Mouse (Mus musculus) cerebellum, adult 18-20 months (tissue): ENCODE results near the gene Ociad2.
"Not testable (repeated sequence)": the region's sequence is repeated elsewhere in the genome, so short reads cannot be mapped to it uniquely, and the experiment has no call there.

ENCODE experiments used
- DNase-seq, 2 experiments: peaks; one replicate each; pipeline ENCODE4 v3.0.0; 2021

Ociad2 gene

GRCm38 (mm10) chr5:73351796-73352195 lies 11.0 kb upstream of the Ociad2 start:
- DNase-seq: no peak

- DNase-seq: no peak
Observed at GRCm38 (mm10) chr5:73349514-73349913, 8.7 kb upstream of the Ociad2 start.

- no peak for DNase-seq
Observed at GRCm38 (mm10) chr5:73345254-73345653, 4.4 kb upstream of the Ociad2 start.

DNA sequence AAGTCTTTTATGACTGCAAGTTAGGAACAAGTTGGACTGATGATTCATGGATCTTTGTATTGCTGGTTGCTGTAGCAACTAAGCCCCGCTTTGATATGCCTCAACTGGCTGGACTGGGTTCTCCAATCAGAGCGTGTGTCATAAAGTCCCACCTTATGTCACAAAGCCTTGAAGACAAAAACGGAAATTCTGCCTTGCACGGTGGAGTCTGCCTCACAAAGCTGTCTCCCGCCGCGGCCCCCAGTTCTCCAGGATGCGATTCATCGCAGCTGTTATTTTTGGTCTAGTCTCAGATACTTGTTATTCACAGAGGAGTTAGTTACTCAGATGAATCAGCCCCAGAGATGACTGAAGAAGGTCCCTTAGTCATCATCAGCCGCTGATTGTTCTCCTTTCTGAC lies 3.5 kb upstream of the Ociad2 start:
- no peak for DNase-seq

DNA sequence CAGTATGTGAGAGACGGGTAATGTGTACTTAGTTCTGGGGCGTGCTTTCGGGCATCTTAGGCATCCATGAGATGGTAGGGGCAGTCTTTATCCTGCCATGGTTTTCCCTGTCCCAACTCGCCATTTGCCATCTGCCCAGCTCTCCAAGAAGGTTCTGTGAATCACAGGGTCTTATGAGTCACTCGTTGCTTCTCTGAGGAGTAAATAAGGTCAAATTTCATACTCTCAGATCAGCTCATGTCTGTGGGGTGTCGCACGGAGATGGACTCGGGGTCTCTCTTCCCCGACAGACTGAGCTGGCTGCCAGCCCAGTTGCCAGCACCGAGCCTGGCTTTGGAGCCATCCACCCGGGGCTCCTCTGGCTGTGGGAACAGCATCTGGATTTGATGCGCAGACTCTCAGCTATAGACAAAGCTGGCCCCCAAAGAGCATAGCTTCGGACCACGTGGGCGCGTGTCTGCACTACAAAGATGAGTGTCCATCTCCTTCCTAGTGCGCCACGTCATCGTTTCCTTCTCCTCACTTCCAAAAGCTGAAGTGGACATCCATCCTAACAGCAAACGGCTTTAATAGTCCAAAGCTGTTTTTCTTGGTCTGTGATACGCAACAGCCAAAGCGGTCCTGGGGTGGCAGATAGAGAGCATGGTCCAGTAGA lies 2.0 kb upstream of the Ociad2 start:
- DNase-seq: no peak

- no peak for DNase-seq
Observed at GRCm38 (mm10) chr5:73339779-73340722, 777 bp downstream of the Ociad2 start.

GRCm38 (mm10) chr5:73338832-73339163 lies 2.0 kb downstream of the Ociad2 start:
- DNase-seq: no peak

DNA sequence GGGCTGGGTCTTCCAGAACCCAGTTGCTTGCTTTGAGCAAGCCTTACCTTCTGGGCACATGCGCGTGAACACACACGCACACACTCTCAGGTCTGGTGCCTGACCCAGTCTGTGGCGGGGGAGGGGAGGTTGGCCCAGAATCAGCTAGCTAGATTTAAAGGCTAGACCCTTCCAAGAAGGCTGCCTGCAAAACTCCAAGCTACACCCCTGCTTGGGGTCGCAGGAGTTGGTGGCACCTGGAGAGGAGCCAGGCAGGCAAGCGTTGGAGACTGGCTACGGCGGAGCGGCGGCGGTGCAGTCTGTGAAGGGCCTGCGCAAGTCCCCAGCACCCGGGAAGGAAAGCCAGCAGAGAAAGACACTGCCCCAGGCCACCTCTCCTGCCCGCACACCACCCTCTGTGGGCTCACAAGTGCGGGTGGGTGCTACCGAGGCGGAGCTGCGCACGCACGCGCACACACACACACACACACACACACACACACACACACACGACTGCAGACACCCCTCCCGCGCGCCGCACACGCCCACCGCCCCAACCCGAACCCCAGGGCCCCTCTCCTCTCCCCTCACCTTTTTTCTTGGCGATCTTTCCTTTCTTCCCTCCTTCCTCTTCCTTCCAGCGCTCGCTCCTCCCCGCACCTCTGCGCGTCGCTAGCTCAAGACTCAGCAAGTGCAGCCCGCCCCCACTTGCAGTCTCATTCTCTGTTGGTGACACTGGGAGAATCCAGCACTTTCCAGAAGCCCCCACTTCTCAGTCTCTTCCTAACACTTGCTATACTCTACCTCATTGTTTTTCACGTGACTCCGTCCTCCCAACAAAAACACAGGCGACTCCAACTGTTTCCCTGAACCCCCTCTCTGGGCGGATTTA lies 2.6 kb downstream of the Ociad2 start:
- peak; percentile 22 to 36 for DNase-seq

DNA sequence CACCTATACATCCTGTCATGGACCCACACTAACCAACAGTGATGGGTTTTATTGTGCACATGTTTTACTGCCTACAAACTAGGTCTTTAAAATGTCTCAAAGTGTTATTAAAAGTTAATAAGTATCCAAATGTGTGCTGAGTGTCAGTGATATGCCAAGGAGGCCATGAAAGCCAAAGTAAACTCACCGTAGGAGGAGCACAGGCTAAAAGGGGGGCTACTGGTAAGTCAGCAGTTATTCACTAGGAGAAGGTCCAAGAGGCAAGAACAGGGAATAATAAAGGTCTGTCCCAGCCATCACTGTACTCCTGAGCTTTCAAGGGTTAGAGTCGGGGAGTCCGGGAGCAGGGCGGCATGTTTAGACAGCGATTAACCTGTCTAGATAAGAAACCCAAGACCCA lies 4.4 kb downstream of the Ociad2 start:
- no peak for DNase-seq

DNA sequence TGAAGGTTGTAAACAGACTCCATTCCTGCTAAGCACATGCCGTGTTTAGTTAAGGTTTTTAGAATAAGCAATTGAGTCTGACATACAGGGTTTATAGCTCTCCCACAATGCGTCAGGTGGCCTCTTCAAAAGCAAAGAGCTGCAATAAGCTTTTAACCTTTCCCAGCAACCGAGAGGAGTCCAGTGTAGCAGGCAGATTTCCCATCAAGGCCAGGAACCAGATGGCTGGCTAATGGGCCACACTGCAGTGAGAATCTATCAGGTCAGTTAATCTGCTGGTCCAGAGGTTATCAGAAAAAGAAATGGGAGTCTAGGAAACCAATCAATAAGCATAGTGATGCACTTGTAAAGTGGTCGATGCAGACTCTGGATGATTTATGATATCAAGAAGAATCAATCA lies 9.8 kb downstream of the Ociad2 start:
- no peak for DNase-seq

- DNase-seq: no peak
Observed at GRCm38 (mm10) chr5:73324526-73325170, 16.2 kb downstream of the Ociad2 start.

DNA sequence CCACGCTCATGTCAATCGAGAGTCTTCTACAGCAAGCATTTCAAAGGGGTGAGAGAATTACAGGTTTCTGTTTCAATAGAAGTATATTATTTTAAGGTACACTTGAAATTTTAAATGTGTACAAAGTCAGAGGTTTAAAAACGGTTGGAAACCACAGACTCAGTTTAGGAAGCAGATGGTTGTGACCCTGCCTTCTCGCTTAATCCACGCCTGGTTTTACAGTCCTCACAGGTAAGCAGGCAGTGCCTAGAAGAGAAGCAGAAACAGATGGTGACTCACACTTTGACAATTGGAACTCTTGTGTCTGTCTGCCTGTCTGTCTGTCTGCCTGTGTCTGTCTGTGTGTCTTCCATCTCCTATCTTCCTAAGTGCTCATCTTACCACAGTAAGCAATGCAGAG lies 17.2 kb downstream of the Ociad2 start:
- DNase-seq: no peak

GRCm38 (mm10) chr5:73322684-73323083 lies 18.1 kb downstream of the Ociad2 start:
- not testable (repeated sequence) for DNase-seq

DNA sequence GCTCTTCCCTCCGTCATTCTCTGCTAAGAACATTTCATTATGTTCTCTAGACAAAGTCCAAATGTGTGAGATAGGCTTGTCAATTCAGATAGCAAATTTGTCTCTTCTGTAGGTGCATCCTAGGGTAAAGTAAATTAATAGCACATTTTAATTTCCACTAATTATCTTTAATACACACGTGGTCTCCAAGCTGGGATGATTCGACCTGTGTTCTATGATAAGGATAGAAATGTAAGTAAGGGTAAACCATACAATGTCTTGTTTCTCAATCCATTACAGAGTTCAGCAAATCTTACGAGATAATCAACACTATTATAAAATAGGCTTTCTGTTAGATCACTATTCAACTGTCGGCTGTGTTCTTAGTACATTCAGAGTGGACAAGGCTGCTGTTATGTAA lies 21.5 kb downstream of the Ociad2 start:
- no peak for DNase-seq

- no peak for DNase-seq
Observed at GRCm38 (mm10) chr5:73314654-73315053, 26.2 kb downstream of the Ociad2 start.

DNA sequence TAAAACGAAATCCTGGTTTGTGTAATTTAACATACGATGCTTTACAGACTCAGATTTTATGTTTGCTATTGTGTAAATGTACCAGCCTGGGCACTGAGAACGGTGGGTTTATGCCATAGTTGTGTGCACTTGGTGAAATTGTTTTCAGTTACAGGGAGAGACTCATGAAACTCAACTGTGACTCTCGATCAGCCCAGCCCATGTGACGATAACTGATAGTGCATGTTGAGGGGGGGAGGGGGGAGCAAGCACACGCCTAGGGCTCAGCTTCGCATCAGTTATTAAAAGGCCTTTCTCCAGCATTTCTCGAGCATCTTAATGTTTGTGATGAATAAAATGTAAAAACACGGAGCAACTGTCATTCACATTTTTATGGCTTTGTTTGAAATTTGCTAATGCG lies 27.2 kb downstream of the Ociad2 start:
- DNase-seq: no peak

DNA sequence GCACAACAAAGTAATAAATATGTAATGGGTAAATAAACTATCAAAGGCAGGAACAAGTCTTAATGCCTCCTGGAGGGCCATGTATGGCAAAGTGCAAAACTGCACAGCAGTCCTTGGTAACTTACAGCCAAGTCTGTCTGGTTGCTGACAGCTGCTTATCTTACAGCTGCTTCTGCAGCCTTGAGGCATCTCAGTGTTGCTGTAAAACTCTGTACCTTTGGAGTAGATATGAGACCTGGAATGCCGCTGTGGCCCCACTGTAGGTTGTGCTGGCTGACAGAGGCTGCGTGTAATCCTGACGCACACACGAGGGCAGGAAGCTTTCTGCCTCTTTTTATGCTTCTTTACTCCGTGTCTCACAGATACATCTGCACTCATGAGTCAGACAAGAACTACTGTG lies 29.4 kb downstream of the Ociad2 start:
- no peak for DNase-seq

- DNase-seq: no peak
Observed at GRCm38 (mm10) chr5:73310401-73310800, 30.4 kb downstream of the Ociad2 start.

GRCm38 (mm10) chr5:73309496-73309895 lies 31.3 kb downstream of the Ociad2 start:
- DNase-seq: no peak

DNA sequence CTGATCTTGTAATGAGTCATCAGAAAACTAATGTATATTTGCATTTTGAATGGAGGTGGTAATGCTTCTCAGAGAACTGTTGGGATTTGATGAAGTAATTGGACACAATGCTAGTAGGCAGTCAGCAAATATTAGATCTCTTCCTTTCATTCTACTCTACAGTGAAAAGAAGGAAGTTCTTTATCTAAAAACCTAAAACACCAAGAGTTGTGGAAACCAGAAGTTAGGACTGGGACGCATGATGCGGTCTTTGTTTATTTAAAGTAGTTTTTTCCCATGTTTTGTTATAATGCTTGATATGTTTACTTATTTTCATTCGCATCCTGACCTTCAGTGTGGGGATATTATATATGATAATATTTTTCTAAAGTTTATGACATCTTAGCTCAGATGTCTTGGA lies 33.5 kb downstream of the Ociad2 start:
- no peak for DNase-seq

DNA sequence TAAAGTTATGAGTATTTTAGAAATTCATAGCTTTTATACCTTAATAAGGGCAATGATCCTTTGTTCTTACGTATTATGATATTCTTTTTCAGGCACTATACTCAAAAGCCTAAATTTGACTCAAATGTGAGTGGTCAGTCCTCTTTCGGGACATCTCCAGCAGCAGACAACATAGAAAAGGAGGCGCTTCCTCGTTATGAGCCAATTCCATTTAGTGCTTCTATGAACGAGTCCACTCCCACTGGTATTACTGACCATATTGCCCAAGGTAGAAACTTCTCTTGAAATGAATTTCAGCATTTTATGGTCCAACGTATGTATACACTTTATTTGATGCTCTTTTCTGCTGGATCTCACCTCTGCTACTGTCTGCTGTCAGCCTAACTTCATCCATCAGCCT lies 34.3 kb downstream of the Ociad2 start:
- no peak for DNase-seq

GRCm38 (mm10) chr5:73304507-73304906 lies 36.3 kb downstream of the Ociad2 start:
- no peak for DNase-seq
